Mouse (Mus musculus): ENCODE measurements around the gene Aprt.
A peak's percentile ranks its signal among the peaks of the same experiment; 100 is the strongest.

Gene Aprt

DNA sequence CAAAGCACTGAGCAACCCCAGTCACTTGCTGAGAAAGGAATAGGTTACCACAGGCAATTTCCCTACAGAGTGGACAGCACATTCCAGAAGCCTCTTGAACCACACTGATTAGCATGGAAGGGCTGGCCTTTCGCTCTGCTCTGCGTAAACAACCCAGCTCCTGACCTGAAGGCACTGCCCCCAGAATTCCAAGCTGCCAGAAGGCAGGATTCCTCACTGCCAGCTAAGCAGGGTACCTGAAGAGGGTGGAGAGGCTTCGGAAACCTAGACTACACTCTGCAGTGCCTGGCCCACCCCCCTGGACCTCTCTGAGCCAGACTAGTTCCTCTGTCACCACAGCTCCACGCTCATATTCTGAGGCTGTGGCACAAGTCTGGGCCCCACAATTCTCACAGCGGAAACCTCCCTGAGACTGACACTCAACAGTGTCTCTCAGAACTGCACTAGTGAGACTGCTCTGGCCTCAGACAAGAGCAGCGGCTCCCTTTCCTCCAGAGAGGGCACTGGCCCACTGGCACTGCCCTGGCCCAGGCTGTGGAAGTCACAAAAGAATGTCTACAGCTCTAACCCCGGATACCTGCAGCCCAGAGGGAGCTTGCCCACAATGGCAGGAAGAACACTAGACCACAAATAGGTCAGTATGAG is 50.1 kb downstream of the Aprt start:
- peak; percentile 64 to 80 for DNase-seq

DNA sequence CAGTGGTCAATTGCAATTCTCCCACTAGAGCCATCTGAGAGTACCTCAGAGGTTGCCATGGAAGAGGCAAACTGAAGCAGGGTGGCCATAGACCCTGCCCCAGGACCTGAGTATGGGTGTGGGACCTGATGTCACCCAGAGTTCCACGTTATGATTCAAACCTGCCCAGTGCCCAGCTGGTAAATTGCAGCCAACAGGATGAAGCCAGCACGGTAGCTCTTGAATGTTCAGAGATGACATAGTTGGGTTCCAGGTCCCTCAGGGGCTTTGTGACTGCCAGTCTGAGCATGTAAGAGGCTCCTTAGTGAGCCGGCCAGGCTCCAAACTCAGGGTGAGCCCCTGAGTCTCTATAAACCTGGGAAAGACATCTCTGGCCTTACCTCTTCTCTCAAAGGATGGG is 50.6 kb downstream of the Aprt start:
- peak in 1 of 2 experiments; percentile 43 for DNase-seq

DNA sequence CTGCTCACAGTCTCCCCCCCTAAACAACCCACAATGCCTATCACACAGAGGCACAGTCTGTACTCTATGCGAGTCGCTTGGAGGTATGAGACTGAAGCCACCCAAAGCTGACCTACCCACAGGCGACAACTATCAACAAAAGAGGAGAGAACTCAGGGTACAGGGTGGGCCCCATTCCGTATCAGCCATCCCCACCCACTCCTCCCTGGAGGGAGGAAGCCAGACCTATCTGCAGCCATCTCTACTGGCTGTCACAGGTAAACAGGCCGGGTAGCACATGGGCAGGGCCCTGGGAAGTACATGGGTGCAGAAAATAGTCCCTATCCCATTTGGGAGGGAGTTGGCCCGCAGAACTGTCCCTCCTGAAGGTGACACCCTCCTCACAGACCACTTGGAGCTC is 51.7 kb downstream of the Aprt start:
- no peak for DNase-seq

Data from kidney, postnatal 4 days (tissue).